Mouse (Mus musculus) spleen, adult 2 months (tissue): Measurements from ENCODE around the gene Iqck. TPM values are rescaled to one million over a fixed set of nuclear protein-coding genes. Genes with fewer than 3 reads are reported as not detected.

Experiments
- DNase-seq, 2 experiments: peaks; one replicate each; pipeline versions ENCODE4 v3.0.0 to v3.0.0-alpha.2; 2012 to 2021; ENCODE audit warnings: low spot score in 2 of 2, low read depth in 1 of 2
- H3K27ac ChIP-seq: fragments of 200-500 bp; 2 replicates; pipeline ENCODE4 v1.5.1; 2012; ENCODE audit warnings: low read length, inconsistent platforms; ENCODE audit not compliant: insufficient read depth
- H3K27me3 ChIP-seq: fragments of 200-500 bp; 2 replicates; pipeline ENCODE4 v1.6.1; 2012; ENCODE audit warnings: mild to moderate bottlenecking, moderate library complexity, low read length, inconsistent platforms; ENCODE audit not compliant: control insufficient read depth, insufficient read depth
- H3K36me3 ChIP-seq: fragments of 200-500 bp; 2 replicates; pipeline ENCODE4 v1.6.1; 2012; ENCODE audit warnings: mild to moderate bottlenecking, low read length, inconsistent platforms; ENCODE audit not compliant: control insufficient read depth, insufficient read depth
- H3K4me1 ChIP-seq: fragments of 200-500 bp; 2 replicates; pipeline ENCODE4 v1.6.1; 2011; ENCODE audit warnings: inconsistent platforms; ENCODE audit not compliant: control insufficient read depth, insufficient read depth, insufficient read length
- H3K4me3 ChIP-seq: fragments of 200-500 bp; 2 replicates; pipeline ENCODE4 v1.5.1; 2011; ENCODE audit warnings: mild to moderate bottlenecking, inconsistent platforms; ENCODE audit not compliant: insufficient read depth, insufficient read length; ENCODE audit errors: extremely low read depth
- CTCF ChIP-seq: fragments of 200-500 bp; IDR thresholded peaks from 2 replicates; pipeline ENCODE4 v1.5.1; 2011; ENCODE audit warnings: mild to moderate bottlenecking, inconsistent platforms; ENCODE audit not compliant: insufficient read depth, insufficient read length, insufficient replicate concordance; ENCODE audit errors: extremely low read depth
- POLR2A ChIP-seq: fragments of 200-500 bp; IDR thresholded peaks from 2 replicates; pipeline ENCODE4 v1.6.1; 2011; ENCODE audit warnings: low read depth, low read length, inconsistent platforms
- WGBS: fragments of 180-500 bp; shearing (Covaris S2); methylation state at CpG from one replicate; pipeline ENCODE4 v1.1.7; 2018; 5-methylcytosine and 5-hydroxymethylcytosine counted together
- polyA plus RNA-seq: library from polyadenylated mRNA; depleted of rRNA; stranded (reverse); fragments of >200 nt; gene quantifications from 2 replicates; pipeline ENCODE4 v1.2.3, GENCODE M21; 2012

The Iqck gene
- polyA plus RNA-seq, 1 experiment: 0.48 TPM

- Histone ChIP-seq H3K27ac (no peak overlapping the region), H3K4me1 (peaks cover 2% of the 10 kb centered on the region; the same call in 1 of the 2 replicates), H3K4me3 (no peak overlapping the region), H3K36me3 (peaks cover 21% of the 10 kb centered on the region), H3K27me3 (no peaks in the 10 kb centered on the region)
- DNase-seq: no peak
- TF ChIP-seq CTCF: no peak
- no peak for TF ChIP-seq POLR2A
- WGBS: 79% methylated on average over 9 of the region's 9 CpGs
Observed at GRCm38 (mm10) chr7:118850676-118851290, 4.8 kb upstream of the Iqck start.

- H3K27me3 ChIP-seq: no peaks in the 10 kb centered on the region
- peaks cover 16% of the 10 kb centered on the region for H3K36me3 ChIP-seq
- 40% methylated on average over 7 of the region's 7 CpGs for WGBS
- H3K4me3 ChIP-seq: no peak overlapping the region
- H3K4me1 ChIP-seq: peaks cover 2% of the 10 kb centered on the region; the same call in 1 of the 2 replicates
- H3K27ac ChIP-seq: no peak overlapping the region
- no peak for TF ChIP-seq POLR2A
- TF ChIP-seq CTCF: no peak
- DNase-seq: no peak
Observed at GRCm38 (mm10) chr7:118851571-118851970, 4.0 kb upstream of the Iqck start.

- peaks cover 14% of the 10 kb centered on the region for H3K36me3 ChIP-seq
- DNase-seq: no peak
- H3K4me3 ChIP-seq: no peak overlapping the region
- peaks cover 2% of the 10 kb centered on the region; the same call in 1 of the 2 replicates for H3K4me1 ChIP-seq
- no peak overlapping the region for H3K27ac ChIP-seq
- TF ChIP-seq POLR2A: no peak
- TF ChIP-seq CTCF: no peak
- 87% methylated on average over 4 of the region's 4 CpGs for WGBS
- no peaks in the 10 kb centered on the region for H3K27me3 ChIP-seq
Observed at GRCm38 (mm10) chr7:118852611-118853010, 2.9 kb upstream of the Iqck start.

GRCm38 (mm10) chr7:118854606-118855005, 946 bp upstream of the Iqck start:
- Histone ChIP-seq H3K36me3 (peaks cover 6% of the 10 kb centered on the region), H3K4me3 (peak overlapping the region; percentile 79; the same call in 1 of the 2 replicates), H3K27me3 (no peaks in the 10 kb centered on the region), H3K4me1 (peaks cover 2% of the 10 kb centered on the region; the same call in 1 of the 2 replicates), H3K27ac (no peak overlapping the region)
- TF ChIP-seq CTCF: no peak
- TF ChIP-seq POLR2A: no peak
- no peak for DNase-seq
- 27% methylated on average over 3 of the region's 3 CpGs for WGBS

- H3K36me3 ChIP-seq: peaks cover 4% of the 10 kb centered on the region; the same call in 1 of the 2 replicates
- WGBS: under 1% methylated on average over 46 of the region's 46 CpGs
- TF ChIP-seq POLR2A (no peak), CTCF (no peak)
- H3K4me1 ChIP-seq: peaks cover 2% of the 10 kb centered on the region; the same call in 1 of the 2 replicates
- peak within 1 kb of the TSS; percentile 79 for H3K4me3 ChIP-seq
- H3K27me3 ChIP-seq: no peaks in the 10 kb centered on the region
- no peak for DNase-seq
- peak within 1 kb of the TSS; percentile 38; the same call in 1 of the 2 replicates for H3K27ac ChIP-seq
Observed at GRCm38 (mm10) chr7:118855877-118856304, 339 bp downstream of the Iqck start, which contains the start of gene Knop1. Gene Knop1 (minus strand): TSS chr7:118856254.

GRCm38 (mm10) chr7:118858640-118859039, 3.1 kb downstream of the Iqck start:
- TF ChIP-seq CTCF (no peak), POLR2A (no peak)
- H3K36me3 ChIP-seq: no peaks in the 10 kb centered on the region
- whole genome bisulfite sequencing: 81% methylated on average over 1 of the region's 1 CpGs
- no peak overlapping the region for H3K4me3 ChIP-seq
- H3K27me3 ChIP-seq: no peaks in the 10 kb centered on the region
- no peak overlapping the region for H3K27ac ChIP-seq
- DNase-seq: no peak
- peaks cover 2% of the 10 kb centered on the region; the same call in 1 of the 2 replicates for H3K4me1 ChIP-seq

- no peaks in the 10 kb centered on the region for H3K27me3 ChIP-seq
- no peak overlapping the region for H3K27ac ChIP-seq
- 66% methylated on average over 2 of the region's 2 CpGs for WGBS
- no peaks in the 10 kb centered on the region for H3K36me3 ChIP-seq
- no peaks in the 10 kb centered on the region for H3K4me1 ChIP-seq
- TF ChIP-seq POLR2A (no peak), CTCF (no peak)
- DNase-seq: no peak
- no peak overlapping the region for H3K4me3 ChIP-seq
Observed at GRCm38 (mm10) chr7:118865362-118865761, 9.8 kb downstream of the Iqck start.
